Mouse (Mus musculus) erythroblast, embryonic 14.5 days (primary cell): Measurements from ENCODE around the gene Olfr1034.

Source experiments
- GATA1 ChIP-seq: IDR thresholded peaks from 2 replicates; pipeline ENCODE4 v1.6.1; 2012; ENCODE audit warnings: low read length, inconsistent platforms, mixed read lengths
- TAL1 ChIP-seq: IDR thresholded peaks from 3 replicates; pipeline ENCODE4 v1.6.1; 2012; ENCODE audit warnings: low read length, inconsistent platforms, mixed read lengths

GRCm38 (mm10) chr2:86005240-86005639 lies 40.4 kb upstream of the Olfr1034 start, which contains the start of gene Olfr1032:
- TF ChIP-seq GATA1, result no peak
- no peak for TF ChIP-seq TAL1
